Mouse (Mus musculus) cortical plate, adult 2 months (tissue): ENCODE results near the gene Kntc1.

Source experiments
- CTCF ChIP-seq: fragments of 200-500 bp; IDR thresholded peaks from 2 replicates; pipeline ENCODE4 v1.5.1; 2011; ENCODE audit warnings: mild to moderate bottlenecking, control low read depth, low read length; ENCODE audit not compliant: insufficient read depth; ENCODE audit errors: extremely low read depth
- POLR2A ChIP-seq: fragments of 200-500 bp; IDR thresholded peaks from 2 replicates; pipeline ENCODE4 v1.6.1; 2011; ENCODE audit warnings: mild to moderate bottlenecking, low read length, control low read depth; ENCODE audit not compliant: insufficient read depth; ENCODE audit errors: extremely low read depth

DNA sequence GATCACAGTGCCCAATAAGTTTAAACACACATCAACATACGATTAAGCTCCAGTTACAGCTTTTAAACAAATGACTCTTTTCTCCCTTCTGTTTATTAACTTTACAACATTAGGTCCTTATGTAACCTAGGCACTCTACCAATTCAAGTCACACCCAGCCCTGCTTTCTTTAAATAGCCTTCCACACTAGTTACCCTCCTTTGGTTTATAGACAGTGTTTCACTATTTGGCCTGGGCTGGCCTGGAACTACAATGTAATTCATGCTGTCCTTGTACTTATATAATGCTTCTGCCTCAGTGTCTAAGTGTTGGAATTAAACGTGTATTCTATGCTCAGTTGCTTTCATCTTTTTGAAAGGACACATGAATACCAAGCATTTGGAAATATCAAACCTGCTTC, 5.2 kb upstream of the Kntc1 start:
- TF ChIP-seq CTCF, result no peak
- TF ChIP-seq POLR2A, result no peak
